Mouse (Mus musculus): Measurements from ENCODE around the gene Ctnnb1.

The Ctnnb1 gene

DNA sequence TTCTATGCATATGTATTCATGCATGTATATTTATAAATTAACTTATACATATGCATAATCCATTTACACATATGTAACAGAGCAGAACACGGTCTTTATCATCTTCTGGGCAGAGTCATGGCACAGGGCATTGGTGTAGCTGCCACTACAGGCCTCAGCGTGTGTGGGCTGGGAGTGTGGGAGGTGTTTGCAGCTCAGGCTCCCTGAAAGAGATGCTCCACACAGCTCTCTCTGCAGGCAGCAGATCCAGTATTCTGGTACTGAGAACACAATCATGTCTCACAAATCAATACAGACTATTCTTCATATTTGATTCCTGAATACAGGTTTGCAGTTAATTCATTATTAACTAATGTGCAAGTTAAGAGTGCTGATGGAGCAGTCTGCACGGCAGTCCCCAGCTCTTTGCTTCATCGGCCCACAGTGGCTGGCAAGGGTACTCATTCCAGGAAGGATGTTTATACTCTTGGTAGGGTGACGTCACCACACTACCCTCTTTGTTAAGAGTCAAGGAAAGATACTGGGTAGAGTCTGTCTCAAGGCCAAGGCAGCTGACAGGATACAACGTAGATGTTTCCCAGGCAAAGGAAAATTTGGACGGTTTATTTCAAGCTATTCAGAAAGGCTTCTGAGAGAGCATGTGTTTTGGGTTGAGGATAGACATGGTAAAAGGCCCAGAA lies 71.8 kb downstream of the Ctnnb1 start:
- peak; percentile 77 for DNase-seq (ENCODE audit: low spot score)

DNA sequence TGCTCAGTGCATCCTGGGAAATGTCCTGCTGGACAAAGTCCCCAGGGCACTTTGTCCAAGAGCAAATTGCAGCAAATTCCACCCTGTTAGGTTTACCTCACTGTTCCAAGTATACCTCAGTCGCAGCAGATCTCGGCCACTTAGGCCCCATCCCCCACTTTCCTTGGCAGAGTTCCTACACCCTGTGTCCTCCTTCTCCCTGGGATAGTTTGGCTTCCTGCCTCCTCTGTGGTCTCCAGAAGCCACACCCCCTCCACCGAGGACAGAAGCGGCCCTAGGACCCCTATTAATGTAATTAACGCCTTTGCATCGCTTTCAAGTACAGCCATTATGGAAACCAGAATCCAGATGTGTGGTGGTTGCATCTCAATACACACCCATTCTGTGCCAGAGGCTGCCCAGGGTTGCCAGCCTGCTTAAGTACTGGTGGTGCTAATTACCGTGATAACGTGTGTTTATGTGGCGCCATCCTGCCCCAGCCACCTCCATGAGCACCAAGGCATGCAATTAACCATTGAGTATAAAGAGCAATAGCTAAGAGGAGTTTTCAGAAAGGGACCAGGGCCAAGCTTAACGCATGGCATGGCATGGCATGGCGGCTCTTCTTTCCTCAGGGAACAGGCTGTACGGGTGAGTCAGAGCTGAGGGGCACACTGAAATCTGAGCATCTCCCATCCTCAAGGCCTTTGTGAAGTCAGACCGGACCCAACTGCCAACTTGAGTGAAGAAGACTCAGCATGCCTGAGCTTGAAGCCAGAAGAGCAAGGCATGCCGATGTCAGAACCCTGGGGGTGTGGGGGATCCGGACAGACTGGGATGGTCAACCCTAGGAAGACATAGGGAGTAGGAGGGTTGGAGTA lies 72.9 kb downstream of the Ctnnb1 start:
- no peak for DNase-seq (ENCODE audit: low spot score)

DNA sequence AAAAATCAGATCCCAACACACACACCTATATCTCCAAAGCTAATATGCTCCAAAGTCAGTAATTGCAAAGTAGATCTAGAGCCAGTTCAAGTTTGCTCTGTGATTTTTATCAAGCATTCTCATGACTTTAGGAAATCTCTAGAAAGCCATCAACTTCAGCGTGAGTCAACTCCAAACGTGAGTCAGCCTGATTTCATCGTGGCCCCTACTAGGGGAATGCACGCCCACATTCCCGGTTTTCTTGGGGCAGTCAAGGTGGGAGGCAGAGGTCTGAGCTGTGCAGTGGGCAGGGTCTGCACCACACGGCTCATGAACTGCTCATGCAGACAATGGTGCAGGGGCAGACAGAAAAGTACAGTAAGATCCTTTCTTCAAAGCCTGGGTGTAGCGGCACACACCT lies 76.9 kb downstream of the Ctnnb1 start:
- DNase-seq (ENCODE audit: low spot score), result no peak

Measured in lung, postnatal 25 days (tissue).